Mouse (Mus musculus) heart, postnatal 0 days (tissue): ENCODE measurements at regions not wholly inside any gene's neighbourhood (a gene's known extent, or its start where the extent isn't known, plus 50 kb on each side); places are given as distances from the start of the nearest gene placed in this dataset.

Experiments used
- CTCF ChIP-seq: IDR thresholded peaks from 2 replicates; pipeline ENCODE4 v1.5.1; 2016; ENCODE audit warnings: antibody characterized with exemption, control low read depth, low read depth
- EP300 ChIP-seq: IDR thresholded peaks from 2 replicates; pipeline ENCODE4 v1.6.1; 2016; ENCODE audit warnings: antibody characterized with exemption, low read depth

DNA sequence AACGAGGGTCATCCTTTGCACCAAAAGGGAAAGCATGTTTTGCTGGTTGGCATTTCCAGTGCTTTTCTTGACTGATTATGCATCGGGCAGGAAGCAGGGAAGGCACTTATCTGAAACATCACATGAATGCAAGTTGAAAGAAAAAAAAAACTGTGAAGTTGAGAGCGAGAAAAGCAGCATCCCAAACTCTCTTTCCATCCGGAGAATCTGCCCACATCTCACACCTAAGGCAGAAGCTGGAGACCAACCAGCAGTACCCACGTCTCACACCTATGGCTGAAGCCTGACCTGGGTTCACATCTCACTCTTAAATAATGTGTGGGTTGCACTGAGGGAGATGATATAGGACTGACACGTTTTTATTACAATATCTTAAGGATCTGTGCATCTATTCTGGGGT, 143.3 kb downstream of the Ackr3 start:
- TF ChIP-seq CTCF (no peak), EP300 (no peak)
